In the genomic region with DNA sequence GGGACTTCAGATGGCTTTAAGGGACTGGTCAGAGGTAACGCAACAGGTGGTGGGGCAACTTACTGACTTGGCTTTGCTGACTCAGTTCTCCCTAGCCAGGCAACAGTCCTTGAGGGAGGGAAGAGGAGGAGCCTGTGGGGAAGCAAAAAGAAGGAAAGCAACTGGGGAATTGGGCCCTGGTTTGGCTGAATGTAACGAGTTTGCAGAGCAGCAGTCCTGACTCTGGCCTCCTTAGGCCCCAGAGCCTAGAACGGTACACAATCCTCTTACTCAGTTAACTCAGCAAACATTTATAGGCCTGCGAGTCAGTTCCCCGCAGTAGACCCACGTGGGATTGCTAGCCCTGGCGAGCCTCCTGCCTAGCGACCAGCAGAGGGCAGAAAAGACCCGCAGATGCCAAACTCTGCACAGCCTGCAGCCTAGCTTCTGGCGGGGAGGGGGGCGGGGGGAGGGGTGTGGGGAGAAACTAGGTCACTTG, we compare ENCODE assay signal across 7 mouse cellular contexts. TPM values are rescaled to one million over a fixed set of nuclear protein-coding genes. Genes with fewer than 3 reads are reported as not detected.
DNase-seq lines count a peak whose midpoint lies in the region; ATAC-seq and TF ChIP-seq lines count a peak whose summit lies in the region.

No protein-coding gene starts in this region.

- intact Hi-C loops in heart, adult 2 months (cut with DNase I): loop anchor here (1.0 to 10.0 kb wide), 4 partner anchors 105 to 152 kb away; partner anchors contain the start of gene A630076J17Rik

- no peaks in the 10 kb centered on the region for H3K36me3 ChIP-seq in embryonic facial prominence, embryonic 11.5 days (replicated peaks; ENCODE audit: control insufficient read depth, insufficient read depth, low read depth, low read length)
- no peaks in the 10 kb centered on the region; the same call in 1 of the 2 replicates for H3K36me3 ChIP-seq in heart, adult 2 months (ENCODE audit: control insufficient read depth, insufficient read depth, low read length)
- no peaks in the 10 kb centered on the region for H3K36me3 ChIP-seq in limb, embryonic 13.5 days
- no peaks in the 10 kb centered on the region for H3K36me3 ChIP-seq in midbrain, embryonic 16.5 days (ENCODE audit: control insufficient read depth, insufficient read depth, low read length)
- no peaks in the 10 kb centered on the region for H3K36me3 ChIP-seq in spleen, adult 2 months (ENCODE audit: control insufficient read depth, insufficient read depth, low read length)

- no peak overlapping the region for H3K4me3 ChIP-seq in embryonic facial prominence, embryonic 11.5 days (ENCODE audit: low read depth, low read length)
- no peak overlapping the region for H3K4me3 ChIP-seq in heart, adult 2 months
- H3K4me3 ChIP-seq in limb, embryonic 13.5 days: no peak overlapping the region
- no peak overlapping the region for H3K4me3 ChIP-seq in midbrain, embryonic 16.5 days (ENCODE audit: low read depth, low read length)
- H3K4me3 ChIP-seq in spleen, adult 2 months (ENCODE audit: extremely low read depth, insufficient read depth, insufficient read length): no peak overlapping the region

- H3K4me2 ChIP-seq in embryonic facial prominence, embryonic 11.5 days (ENCODE audit: low read depth, low read length): no peak overlapping the region
- H3K4me2 ChIP-seq in limb, embryonic 13.5 days (replicated peaks): peak overlapping the region; percentile 42; the same call in 1 of the 2 replicates
- H3K4me2 ChIP-seq in midbrain, embryonic 16.5 days (ENCODE audit: low read length): peak overlapping the region; percentile 30

- TF ChIP-seq POLR2A in heart, adult 2 months (IDR thresholded peaks at IDR 0.05; ENCODE audit: insufficient read depth, low read depth, low read length): no peak
- TF ChIP-seq POLR2A in spleen, adult 2 months (IDR thresholded peaks at IDR 0.05; ENCODE audit: low read depth, low read length): no peak

- no peaks in the 10 kb centered on the region for H3K27me3 ChIP-seq in embryonic facial prominence, embryonic 11.5 days (ENCODE audit: control insufficient read depth, insufficient read depth, low read length)
- no peaks in the 10 kb centered on the region for H3K27me3 ChIP-seq in heart, adult 2 months (ENCODE audit: control insufficient read depth, insufficient read depth, low read length)
- H3K27me3 ChIP-seq in limb, embryonic 13.5 days: peaks cover 11% of the 10 kb centered on the region
- H3K27me3 ChIP-seq in midbrain, embryonic 16.5 days (ENCODE audit: control insufficient read depth, insufficient read depth, low read depth, low read length): no peaks in the 10 kb centered on the region
- no peaks in the 10 kb centered on the region for H3K27me3 ChIP-seq in spleen, adult 2 months (ENCODE audit: control insufficient read depth, insufficient read depth, low read length)

- peak overlapping the region; percentile 40 for H3K9ac ChIP-seq in embryonic facial prominence, embryonic 11.5 days (replicated peaks; ENCODE audit: low read length)
- peak overlapping the region; percentile 19; the same call in 1 of the 2 replicates for H3K9ac ChIP-seq in heart, adult 2 months (ENCODE audit: low read depth, low read length)
- H3K9ac ChIP-seq in limb, embryonic 13.5 days: peak overlapping the region; percentile 43; the same call in 1 of the 2 replicates
- H3K9ac ChIP-seq in midbrain, embryonic 16.5 days (ENCODE audit: low read depth, low read length): 0 out of 2 replicates have a peak overlapping the region, but pooled peaks have one; percentile 18

- no peak for TF ChIP-seq EP300 in heart, adult 2 months (IDR thresholded peaks at IDR 0.05; ENCODE audit: insufficient read depth, low read depth, low read length)

- H3K27ac ChIP-seq in embryonic facial prominence, embryonic 11.5 days (replicated peaks; ENCODE audit: low read depth, low read length): no peak overlapping the region
- H3K27ac ChIP-seq in heart, adult 2 months: no peak overlapping the region
- H3K27ac ChIP-seq in limb, embryonic 13.5 days: no peak overlapping the region
- H3K27ac ChIP-seq in midbrain, embryonic 16.5 days (ENCODE audit: low read length): no peak overlapping the region
- no peak overlapping the region for H3K27ac ChIP-seq in spleen, adult 2 months (ENCODE audit: insufficient read depth, low read length)

- ATAC-seq in embryonic facial prominence, embryonic 11.5 days (replicated peaks; ENCODE audit: insufficient number of reproducible peaks, low FRiP score, low TSS enrichment, low read depth): peak; percentile 89
- ATAC-seq in limb, embryonic 13.5 days (ENCODE audit: low FRiP score, low read depth): peak; percentile 94
- ATAC-seq in midbrain, embryonic 16.5 days: peak; percentile 96

- no peaks in the 10 kb centered on the region for H3K79me2 ChIP-seq in heart, adult 2 months (replicated peaks; ENCODE audit: control insufficient read depth, insufficient read depth, low read length)

- TF ChIP-seq CTCF in heart, adult 2 months (IDR thresholded peaks at IDR 0.05): peak; percentile 74
- peak; percentile 61; the same call in 1 of the 2 replicates for TF ChIP-seq CTCF in spleen, adult 2 months (IDR thresholded peaks at IDR 0.05; ENCODE audit: extremely low read depth, insufficient read depth, insufficient read length, insufficient replicate concordance)

- H3K4me1 ChIP-seq in embryonic facial prominence, embryonic 11.5 days (ENCODE audit: control insufficient read depth, insufficient read depth, low read length): peaks cover 2% of the 10 kb centered on the region; the same call in 1 of the 2 replicates
- peaks cover 7% of the 10 kb centered on the region for H3K4me1 ChIP-seq in heart, adult 2 months (ENCODE audit: control insufficient read depth, insufficient read depth, low read length)
- peaks cover 24% of the 10 kb centered on the region for H3K4me1 ChIP-seq in limb, embryonic 13.5 days
- no peaks in the 10 kb centered on the region; the same call in 1 of the 2 replicates for H3K4me1 ChIP-seq in midbrain, embryonic 16.5 days (ENCODE audit: control insufficient read depth, insufficient read depth, low read length)
- H3K4me1 ChIP-seq in spleen, adult 2 months (ENCODE audit: control insufficient read depth, insufficient read depth, insufficient read length): no peaks in the 10 kb centered on the region

- DNase-seq in adrenal gland, postnatal 14 days: peak; percentile 92
- DNase-seq in embryonic facial prominence, embryonic 11.5 days (ENCODE audit: low spot score): peak; percentile 80
- peak; percentile 78 for DNase-seq in heart, adult 2 months
- peak; percentile 72 to 80 for DNase-seq in kidney, adult 8-10 months
- peak; percentile 11 to 43 for DNase-seq in spleen, adult 2 months (ENCODE audit: low read depth in 1 of 2, low spot score in 2 of 2)

- WGBS in embryonic facial prominence, embryonic 11.5 days: 0% methylated on average over 11 of the region's 11 CpGs
- WGBS in heart, adult 2 months: under 1% methylated on average over 11 of the region's 11 CpGs
- WGBS in limb, embryonic 13.5 days: 0% methylated on average over 11 of the region's 11 CpGs
- under 1% methylated on average over 11 of the region's 11 CpGs for WGBS in midbrain, embryonic 16.5 days
- 5% methylated on average over 11 of the region's 11 CpGs for WGBS in spleen, adult 2 months

- H3K9me3 ChIP-seq in embryonic facial prominence, embryonic 11.5 days (replicated peaks; ENCODE audit: control insufficient read depth, low read length): no peaks in the 10 kb centered on the region
- H3K9me3 ChIP-seq in limb, embryonic 13.5 days: no peaks in the 10 kb centered on the region
- H3K9me3 ChIP-seq in midbrain, embryonic 16.5 days (replicated peaks; ENCODE audit: control insufficient read depth, low read length, poor library complexity, severe bottlenecking): no peaks in the 10 kb centered on the region

RNA-seq across cellular contexts. Expression of gene Rbm15, which starts 23.5 kb away (rescaled TPM):
- 37.3 and 41.1 TPM in 2 replicates for total RNA-seq in adrenal gland, postnatal 14 days (2021)
- polyA plus RNA-seq in embryonic facial prominence, embryonic 11.5 days (2014; fragmentation: Nextera tagmentation; extraction: Ambion mirVana): 19.0 and 20.6 TPM in 2 replicates
- 10 to 100 TPM; 22.7 to 24.5 TPM for total RNA-seq in heart, adult 2 months (2021)
- polyA plus RNA-seq in heart, adult 2 months (2012; rRNA removed): 3.6 and 7.0 TPM in 2 replicates
- polyA plus RNA-seq in limb, embryonic 13.5 days (2015; fragmentation: Nextera tagmentation; extraction: Ambion mirVana): 16.5 and 16.8 TPM in 2 replicates
- 5.7 and 6.5 TPM in 2 replicates for polyA plus RNA-seq in midbrain, embryonic 16.5 days (2015; fragmentation: Nextera tagmentation; extraction: Ambion mirVana)
- 8.1 and 9.0 TPM in 2 replicates for polyA plus RNA-seq in spleen, adult 2 months (2012; rRNA removed)

Comparison
In these comparisons a context has a peak if more than half of its experiments do, and no peak if none do; other contexts are left out.
1. DNase-seq: peak in every context shown above with its lines; median percentile 92 in adrenal gland, postnatal 14 days; 80 in embryonic facial prominence, embryonic 11.5 days; 78 in heart, adult 2 months; 76 in kidney, adult 8-10 months; 27 in spleen, adult 2 months.